Mouse (Mus musculus): ENCODE data around the gene Nif3l1.

Nif3l1 gene

GRCm38 (mm10) chr1:58445143-58445722 is at the start of gene Nif3l1, which contains the start of gene Ppil3:
Gene Nif3l1 (plus strand): TSS chr1:58445151.
Gene Ppil3 (minus strand): TSS chr1:58445486.
- ChIA-PET POLR2A (interaction anchor here (0.5 to 11.4 kb wide), 49 partner anchors 9 to 786 kb away, joined by 3 to 284 read pairs (median 5); partner anchors contain the start of genes Clk1 (in 3 of the 4), Orc2 (in 3 of the 4) and Bzw1 (in 2 of the 4)), CTCF (interaction anchor here in 2 of 4 experiments (0.6 to 1.3 kb wide), 4 partner anchors 12 to 1017 kb away, joined by 3 to 12 read pairs (median 4); no protein-coding TSS in a partner anchor)

DNA sequence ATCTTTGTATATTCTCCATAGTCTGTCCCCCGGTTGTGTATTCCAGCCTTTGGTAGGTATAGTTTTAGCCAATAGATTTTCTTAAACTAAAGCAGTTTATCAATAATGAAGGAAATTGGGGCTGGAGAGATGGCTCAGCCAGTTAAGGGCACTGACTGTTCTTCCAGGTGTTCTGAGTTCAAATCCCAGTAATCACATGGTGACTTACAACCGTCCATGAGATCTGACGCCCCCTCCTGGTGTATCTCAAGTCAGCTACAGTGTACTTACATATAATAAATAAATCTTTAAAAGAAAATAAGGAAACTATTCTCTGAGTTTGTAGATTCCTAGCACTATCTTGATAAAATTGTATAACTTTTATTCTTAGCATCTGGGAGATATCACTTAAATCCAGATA is 49.6 kb upstream of the Nif3l1 start:
- ChIA-PET POLR2A (interaction anchor here in 3 of 4 experiments (0.7 to 12.1 kb wide), 17 partner anchors 7 to 399 kb away, joined by 3 to 310 read pairs (median 15); partner anchors contain the start of genes Clk1 (in 2 of the 3), Nif3l1 (in 1 of the 3) and Ppil3 (in 1 of the 3)), CTCF (interaction anchor here in 3 of 4 experiments (0.9 to 2.3 kb wide), 7 partner anchors 13 to 238 kb away, joined by 3 to 10 read pairs (median 3); no protein-coding TSS in a partner anchor)

DNA sequence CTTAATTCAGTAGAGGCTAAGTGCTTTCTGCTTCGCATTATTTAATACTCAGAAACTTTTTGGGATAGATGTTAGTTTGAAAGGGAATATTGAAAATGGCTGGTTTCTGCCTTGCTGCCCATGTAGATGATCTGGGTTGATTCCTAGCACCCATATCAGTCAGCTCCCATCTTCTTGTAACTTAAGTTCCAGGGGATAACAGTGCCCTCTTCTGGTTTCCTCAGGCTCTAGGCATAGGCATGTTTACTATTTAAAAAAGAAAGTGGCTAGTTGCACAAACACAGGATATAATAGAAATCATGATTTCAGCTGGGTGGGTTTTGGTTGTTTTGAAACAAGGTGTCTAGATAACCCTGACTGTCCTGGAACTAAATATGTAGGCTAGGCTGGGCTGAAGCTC is 48.8 kb upstream of the Nif3l1 start:
- ChIA-PET POLR2A (interaction anchor here (0.5 to 12.1 kb wide), 35 partner anchors 6 to 1086 kb away, joined by 3 to 310 read pairs (median 4); partner anchors contain the start of genes Clk1 (in 3 of the 4), Nif3l1 (in 1 of the 4), Orc2 (in 1 of the 4) and Ppil3 (in 1 of the 4)), CTCF (interaction anchor here in 3 of 4 experiments (0.7 to 2.3 kb wide), 11 partner anchors 12 to 239 kb away, joined by 3 to 10 read pairs (median 4); no protein-coding TSS in a partner anchor)

GRCm38 (mm10) chr1:58397731-58398130 is 47.2 kb upstream of the Nif3l1 start:
- ChIA-PET CTCF (interaction anchor here in 2 of 4 experiments (0.7 to 2.3 kb wide), 4 partner anchors 12 to 162 kb away, joined by 3 to 10 read pairs (median 4); no protein-coding TSS in a partner anchor), POLR2A (interaction anchor here (0.6 to 12.1 kb wide), 25 partner anchors 9 to 408 kb away, joined by 3 to 310 read pairs (median 5); partner anchors contain the start of genes Clk1 (in 4 of the 4), Nif3l1 (in 1 of the 4) and Ppil3 (in 1 of the 4))

DNA sequence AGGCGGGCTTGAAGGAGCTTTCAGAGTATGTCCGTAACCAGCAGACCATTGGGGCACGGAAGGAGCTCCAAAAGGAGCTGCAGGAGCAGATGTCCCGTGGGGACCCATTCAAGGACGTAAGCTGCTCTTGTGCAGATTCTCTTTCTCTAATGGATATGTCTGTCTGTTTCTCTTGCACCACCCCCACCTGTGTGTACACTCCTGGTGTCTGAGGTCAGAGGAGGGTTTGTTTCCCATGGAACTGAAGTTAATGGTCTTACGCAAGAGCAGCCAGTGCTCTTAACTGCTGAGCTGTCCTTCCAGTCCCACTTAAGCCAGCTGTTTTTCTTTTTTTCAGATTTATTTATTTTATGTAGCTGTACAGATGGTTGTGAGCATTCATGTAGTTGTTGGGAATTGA is 43.6 kb upstream of the Nif3l1 start:
- ChIA-PET CTCF (interaction anchor here in 1 of 4 experiments (1.7 to 2.0 kb wide), 2 partner anchors 9 to 105 kb away, joined by 4 read pairs; no protein-coding TSS in a partner anchor), POLR2A (interaction anchor here (0.6 to 13.9 kb wide), 29 partner anchors 3 to 858 kb away, joined by 3 to 310 read pairs (median 5); partner anchors contain the start of genes Clk1 (in 3 of the 4), Bzw1 (in 2 of the 4), Nif3l1 (in 1 of the 4) and Ppil3 (in 1 of the 4))

DNA sequence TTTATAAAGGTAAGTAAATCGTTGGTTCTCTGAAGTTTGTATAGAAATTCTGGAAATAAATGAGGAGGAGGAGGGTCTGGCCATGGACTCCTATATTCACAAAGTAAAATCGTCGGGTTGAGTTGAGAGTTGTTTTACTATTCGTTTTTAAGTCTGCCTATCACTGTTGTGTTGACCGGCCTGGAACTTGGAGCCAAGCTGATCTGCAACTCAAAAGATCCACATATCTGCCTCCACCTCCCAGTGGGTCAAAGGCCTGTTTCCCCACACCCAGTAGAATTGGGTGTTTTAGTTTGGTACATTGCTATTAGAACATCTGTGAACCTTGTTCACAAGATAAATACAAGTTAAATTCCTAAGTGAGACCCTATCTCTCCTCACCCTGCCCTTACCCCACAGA is 41.2 kb upstream of the Nif3l1 start:
- POLR2A ChIA-PET, result interaction anchor here in 3 of 4 experiments (0.6 to 13.9 kb wide), 15 partner anchors 4 to 223 kb away, joined by 3 to 310 read pairs (median 30); partner anchors contain the start of genes Clk1 (in 3 of the 3), Bzw1 (in 2 of the 3), Nif3l1 (in 1 of the 3) and Ppil3 (in 1 of the 3)
- CTCF ChIA-PET, result no interaction called here

DNA sequence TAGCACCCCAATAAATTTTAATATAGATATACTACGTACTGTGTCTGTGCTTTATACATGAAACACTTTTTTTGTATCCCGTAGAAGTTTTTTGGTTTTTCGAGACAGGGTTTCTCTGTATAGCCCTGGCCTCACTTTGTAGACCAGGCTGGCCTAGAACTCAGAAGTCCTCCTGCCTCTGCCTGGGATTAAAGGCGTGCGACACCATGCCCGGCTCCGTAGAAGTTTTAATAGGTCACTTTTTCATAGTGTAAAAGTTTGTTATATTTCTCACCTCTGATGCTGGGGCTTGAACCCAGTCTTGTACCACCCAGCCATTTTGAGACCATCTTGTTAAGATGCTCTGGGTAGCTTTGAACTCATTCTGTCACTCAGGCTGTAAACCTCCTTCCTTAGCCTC is 37.6 kb upstream of the Nif3l1 start:
- ChIA-PET POLR2A (interaction anchor here in 2 of 4 experiments (0.6 to 13.9 kb wide), 12 partner anchors 9 to 340 kb away, joined by 3 to 310 read pairs (median 4); partner anchors contain the start of genes Bzw1 (in 2 of the 2), Clk1 (in 1 of the 2), Nif3l1 (in 1 of the 2) and Orc2 (in 1 of the 2)), CTCF (no interaction called here)

DNA sequence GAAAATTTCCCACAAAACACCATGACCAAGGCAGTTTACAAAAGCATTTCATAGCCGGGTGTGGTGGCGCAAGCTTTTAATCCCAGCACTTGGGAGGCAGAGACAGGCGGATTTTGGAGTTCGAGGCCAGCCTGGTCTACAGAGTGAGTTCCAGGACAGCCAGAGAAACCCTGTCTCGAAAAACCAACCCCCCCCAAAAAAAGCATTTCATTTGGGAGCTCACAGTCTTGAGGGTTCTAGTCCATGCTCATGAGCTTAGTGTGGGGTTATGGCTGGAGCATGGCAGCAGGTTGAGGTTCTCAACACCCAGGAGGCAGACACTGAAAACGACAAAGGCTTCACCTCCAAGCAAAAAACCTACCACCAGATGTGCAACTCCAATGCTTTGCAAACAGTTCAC is 36.8 kb upstream of the Nif3l1 start:
- POLR2A ChIA-PET, result interaction anchor here in 3 of 4 experiments (0.7 to 13.9 kb wide), 14 partner anchors 9 to 339 kb away, joined by 3 to 310 read pairs (median 4); partner anchors contain the start of genes Bzw1 (in 2 of the 3), Clk1 (in 2 of the 3) and Nif3l1 (in 1 of the 3)
- CTCF ChIA-PET, result interaction anchor here in 1 of 4 experiments (0.7 kb wide), 1 partner anchor 12 kb away, joined by 3 read pairs; no protein-coding TSS in a partner anchor

DNA sequence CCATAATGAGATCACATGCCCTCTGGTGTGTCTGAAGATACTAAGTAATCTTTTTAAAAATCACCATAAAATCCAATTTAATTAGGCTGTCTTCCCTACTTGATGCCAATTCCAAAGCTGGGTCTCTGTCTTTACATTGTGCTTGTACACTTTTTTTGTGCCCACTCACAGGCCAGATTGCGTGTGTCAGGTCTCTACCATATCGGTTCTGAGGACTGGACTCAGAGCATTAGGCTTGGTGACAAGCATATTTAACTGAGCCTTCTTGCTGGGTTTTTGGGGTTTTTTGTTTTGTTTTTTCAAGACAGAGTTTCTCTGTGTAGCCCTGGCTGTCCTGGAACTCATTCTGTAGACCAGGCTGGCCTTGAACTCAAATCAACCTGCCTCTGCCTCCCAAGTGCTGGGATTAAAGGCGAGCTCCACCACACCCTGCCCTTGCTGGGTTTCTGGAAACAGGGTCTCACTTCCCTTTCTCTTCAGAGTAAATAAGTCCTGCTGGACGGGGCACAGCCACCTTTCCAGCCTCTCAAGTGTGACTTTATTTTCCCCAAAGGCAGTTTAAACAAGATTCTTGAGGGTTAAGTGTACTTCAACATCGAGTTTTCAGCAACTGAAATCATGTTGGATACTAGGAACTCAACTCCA is 35.3 kb upstream of the Nif3l1 start:
- ChIA-PET CTCF (interaction anchor here in 2 of 4 experiments (0.6 to 1.5 kb wide), 2 partner anchors 8 to 12 kb away, joined by 3 to 4 read pairs; no protein-coding TSS in a partner anchor), POLR2A (interaction anchor here (0.6 to 13.9 kb wide), 39 partner anchors 8 to 339 kb away, joined by 3 to 310 read pairs (median 5); partner anchors contain the start of genes Clk1 (in 4 of the 4), Bzw1 (in 2 of the 4), Nif3l1 (in 2 of the 4) and Ppil3 (in 2 of the 4))

DNA sequence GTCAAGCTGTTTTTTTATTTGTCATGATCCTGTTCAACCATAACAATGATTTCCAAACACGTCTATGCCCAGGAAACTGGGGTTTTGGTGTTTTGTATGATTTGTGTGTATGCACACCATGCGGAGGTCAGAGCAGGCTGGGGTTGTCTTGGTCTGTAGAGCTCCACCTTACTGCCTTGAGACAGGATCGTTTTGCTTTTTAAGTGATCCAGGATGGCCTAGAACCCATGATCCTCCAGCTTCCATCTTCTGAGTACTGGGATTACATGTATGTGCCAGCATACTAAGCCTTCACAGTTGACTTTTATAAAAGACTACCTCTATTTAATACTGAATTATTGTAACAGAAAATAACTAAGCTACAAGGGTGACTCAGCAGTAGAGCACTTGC is 34.8 kb upstream of the Nif3l1 start:
- POLR2A ChIA-PET, result interaction anchor here (0.5 to 13.9 kb wide), 42 partner anchors 8 to 338 kb away, joined by 3 to 310 read pairs (median 5); partner anchors contain the start of genes Clk1 (in 4 of the 4), Bzw1 (in 2 of the 4), Nif3l1 (in 2 of the 4) and Ppil3 (in 2 of the 4)
- CTCF ChIA-PET, result interaction anchor here in 2 of 4 experiments (0.6 to 1.5 kb wide), 2 partner anchors 9 to 12 kb away, joined by 3 to 4 read pairs; no protein-coding TSS in a partner anchor

DNA sequence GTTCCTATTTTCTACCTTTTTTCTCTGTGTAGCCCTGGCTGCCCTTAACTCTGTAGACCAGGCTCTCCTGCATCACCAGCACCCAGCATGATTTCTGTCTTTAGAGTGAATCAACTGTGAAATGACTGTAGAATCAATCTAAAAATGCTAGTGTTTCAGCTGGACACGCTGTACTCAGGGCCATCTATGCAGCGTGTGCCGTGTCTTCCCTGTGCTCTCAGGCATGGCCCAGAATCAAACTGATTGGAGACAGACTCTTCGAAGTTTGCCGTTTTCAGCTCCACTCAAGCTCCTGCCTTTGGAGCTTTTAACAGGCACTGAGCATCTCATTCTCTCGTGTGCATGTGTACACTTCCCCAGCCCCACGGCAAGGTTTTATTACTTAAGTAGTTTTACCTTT is 34.2 kb upstream of the Nif3l1 start:
- POLR2A ChIA-PET, result interaction anchor here (0.5 to 13.9 kb wide), 38 partner anchors 8 to 298 kb away, joined by 3 to 310 read pairs (median 6); partner anchors contain the start of genes Clk1 (in 4 of the 4), Bzw1 (in 2 of the 4), Nif3l1 (in 2 of the 4) and Ppil3 (in 2 of the 4)
- CTCF ChIA-PET, result interaction anchor here in 1 of 4 experiments (1.5 kb wide), 1 partner anchor 9 kb away, joined by 4 read pairs; no protein-coding TSS in a partner anchor

DNA sequence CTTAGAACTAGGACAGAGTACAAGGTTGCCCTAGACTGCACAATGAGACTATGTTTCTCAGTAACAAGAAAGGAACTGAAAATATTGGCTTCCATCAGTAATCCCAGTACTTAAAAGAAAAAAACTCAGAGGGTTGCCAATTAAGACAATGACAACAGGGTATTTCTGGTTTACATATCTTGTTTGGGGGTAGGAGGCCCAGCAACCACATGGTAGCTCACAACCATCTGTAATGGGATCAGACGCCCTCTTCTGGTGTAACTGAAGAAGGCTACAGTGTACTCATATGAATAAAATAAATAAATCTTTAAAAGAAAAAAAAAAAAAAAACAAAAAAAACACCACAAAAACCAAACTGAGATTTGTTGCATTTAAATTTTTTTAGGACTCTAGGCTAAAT is 29.5 kb upstream of the Nif3l1 start:
- POLR2A ChIA-PET, result interaction anchor here (0.5 to 11.9 kb wide), 24 partner anchors 7 to 1109 kb away, joined by 3 to 227 read pairs (median 4); partner anchors contain the start of genes Clk1 (in 3 of the 4), Nif3l1 (in 2 of the 4), Ppil3 (in 2 of the 4) and Bzw1 (in 1 of the 4)
- CTCF ChIA-PET, result interaction anchor here in 3 of 4 experiments (0.6 to 1.7 kb wide), 7 partner anchors 8 to 1077 kb away, joined by 3 to 12 read pairs (median 4); partner anchors contain the start of genes Clk1 (in 1 of the 3) and Ppil3 (in 1 of the 3)

GRCm38 (mm10) chr1:58416048-58416447 is 28.9 kb upstream of the Nif3l1 start:
- CTCF ChIA-PET, result interaction anchor here in 3 of 4 experiments (0.6 to 1.7 kb wide), 5 partner anchors 8 to 331 kb away, joined by 3 to 4 read pairs (median 4); no protein-coding TSS in a partner anchor
- POLR2A ChIA-PET, result interaction anchor here in 3 of 4 experiments (0.5 to 11.9 kb wide), 23 partner anchors 8 to 1108 kb away, joined by 3 to 227 read pairs (median 6); partner anchors contain the start of genes Clk1 (in 2 of the 3), Nif3l1 (in 2 of the 3), Ppil3 (in 2 of the 3) and Bzw1 (in 1 of the 3)

DNA sequence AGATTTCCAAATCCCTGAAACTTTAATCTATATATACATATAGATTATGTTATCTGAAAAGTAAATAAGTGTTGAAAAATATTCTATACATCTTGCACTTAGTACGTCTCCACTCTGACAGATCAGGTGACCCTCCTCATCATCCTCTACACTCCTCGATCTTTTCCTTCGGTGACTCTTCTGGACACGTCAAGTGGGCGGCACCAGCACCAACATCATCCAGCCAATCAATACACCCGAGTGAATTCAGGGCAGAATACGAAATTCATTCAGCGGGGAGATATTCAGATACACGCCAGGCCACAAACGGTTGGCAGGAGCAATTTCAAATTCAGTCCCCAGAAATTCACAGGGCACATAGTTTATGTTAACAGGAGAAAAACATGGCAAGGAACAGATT is 24.9 kb upstream of the Nif3l1 start:
- ChIA-PET CTCF (no interaction called here), POLR2A (no interaction called here)

- ChIA-PET CTCF (no interaction called here), POLR2A (interaction anchor here (0.6 to 18.7 kb wide), 22 partner anchors 8 to 119 kb away, joined by 3 to 284 read pairs (median 36); partner anchors contain the start of genes Nif3l1 (in 4 of the 4), Ppil3 (in 4 of the 4), Bzw1 (in 2 of the 4) and Orc2 (in 1 of the 4))
Measured at GRCm38 (mm10) chr1:58420961-58421360, 24.0 kb upstream of the Nif3l1 start.

- POLR2A ChIA-PET, result interaction anchor here (0.5 to 18.7 kb wide), 60 partner anchors 8 to 1261 kb away, joined by 3 to 284 read pairs (median 5); partner anchors contain the start of genes Nif3l1 (in 4 of the 4), Ppil3 (in 4 of the 4), Bzw1 (in 3 of the 4) and Orc2 (in 2 of the 4)
- CTCF ChIA-PET, result interaction anchor here in 2 of 4 experiments (0.6 to 1.7 kb wide), 3 partner anchors 26 to 151 kb away, joined by 4 to 15 read pairs (median 5); no protein-coding TSS in a partner anchor
Measured at GRCm38 (mm10) chr1:58422879-58423278, 22.1 kb upstream of the Nif3l1 start.
